Mouse (Mus musculus): Measurements from ENCODE around the gene Gm26897. TPM values are rescaled to one million over a fixed set of nuclear protein-coding genes. Genes with fewer than 3 reads are reported as not detected.

The Gm26897 gene
- polyA plus RNA-seq, 1 experiment from 2014 or later: not detected

DNA sequence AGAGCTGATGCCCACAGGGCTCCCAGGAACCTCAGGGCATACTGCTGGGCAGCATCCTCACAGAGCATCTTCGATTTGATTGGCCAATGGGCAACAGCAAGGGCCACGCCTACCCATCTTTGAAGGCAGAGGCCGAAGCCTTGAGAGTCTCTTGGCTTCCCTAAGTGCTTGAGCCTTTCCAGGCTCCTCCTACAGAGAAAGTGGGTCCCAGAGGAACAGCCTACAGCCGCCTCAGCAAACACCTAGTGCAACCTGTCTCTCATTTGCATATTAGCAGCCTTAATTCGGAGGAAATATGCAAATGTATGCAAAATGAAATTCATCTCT, 39.6 kb downstream of the Gm26897 start:
- WGBS: 59% methylated on average over 5 of the region's 5 CpGs
- Histone ChIP-seq H3K36me3 (ENCODE audit: control insufficient read depth, insufficient read depth, low read length) (no peaks in the 10 kb centered on the region), H3K4me2 (ENCODE audit: low read depth, severe bottlenecking) (no peak overlapping the region), H3K27me3 (ENCODE audit: control insufficient read depth, insufficient read depth, low read length) (no peaks in the 10 kb centered on the region), H3K4me1 (ENCODE audit: control insufficient read depth, insufficient read depth, low read length) (peaks cover 20% of the 10 kb centered on the region), H3K9ac (ENCODE audit: low read length) (no peak overlapping the region), H3K4me3 (ENCODE audit: low read depth, low read length) (no peak overlapping the region), H3K27ac (replicated peaks; ENCODE audit: low read depth, low read length) (no peak overlapping the region), H3K9me3 (ENCODE audit: control insufficient read depth, low read length) (no peaks in the 10 kb centered on the region)
- no peak for ATAC-seq (ENCODE audit: insufficient number of reproducible peaks, low FRiP score, low TSS enrichment, low read depth)
- no peak for DNase-seq (ENCODE audit: low spot score)

- WGBS: 90% methylated on average over 6 of the region's 6 CpGs
- ATAC-seq (ENCODE audit: insufficient number of reproducible peaks, low FRiP score, low TSS enrichment, low read depth): no peak
Measured at GRCm38 (mm10) chr5:111776246-111776645, 42.5 kb downstream of the Gm26897 start.

DNA sequence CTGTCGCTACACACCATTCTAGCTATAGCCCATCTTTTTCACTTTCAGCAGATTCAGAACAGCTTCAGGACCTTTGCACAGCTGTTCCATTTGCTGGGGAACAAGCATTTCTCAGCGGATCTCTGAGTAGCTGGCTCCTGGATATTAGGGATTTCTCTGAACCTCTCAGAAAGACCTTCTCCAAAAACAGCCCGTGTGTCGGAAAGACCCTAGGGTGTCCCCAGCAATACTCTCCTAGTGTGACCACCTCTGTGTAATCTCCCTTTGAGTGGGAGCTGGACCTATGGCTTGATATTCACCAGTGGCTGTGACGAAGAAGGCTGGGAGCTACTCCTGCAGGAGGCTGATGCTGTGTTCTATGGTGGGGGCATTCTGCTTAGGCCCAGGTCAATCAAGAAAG, 44.4 kb downstream of the Gm26897 start:
- WGBS: 77% methylated on average over 5 of the region's 5 CpGs

More at GRCm38 (mm10) chr5:111776246-111776645, 42.5 kb downstream of the Gm26897 start:
- Histone ChIP-seq H3K9me3 (ENCODE audit: control insufficient read depth, low read length) (no peaks in the 10 kb centered on the region), H3K4me1 (ENCODE audit: control insufficient read depth, insufficient read depth, low read length) (peaks cover 6% of the 10 kb centered on the region), H3K4me3 (ENCODE audit: low read depth, low read length) (no peak overlapping the region), H3K4me2 (ENCODE audit: low read depth, severe bottlenecking) (no peak overlapping the region), H3K36me3 (ENCODE audit: control insufficient read depth, insufficient read depth, low read length) (no peaks in the 10 kb centered on the region), H3K27ac (replicated peaks; ENCODE audit: low read depth, low read length) (no peak overlapping the region), H3K9ac (ENCODE audit: low read length) (no peak overlapping the region), H3K27me3 (ENCODE audit: control insufficient read depth, insufficient read depth, low read length) (no peaks in the 10 kb centered on the region)
- DNase-seq (ENCODE audit: low spot score): no peak

DNA sequence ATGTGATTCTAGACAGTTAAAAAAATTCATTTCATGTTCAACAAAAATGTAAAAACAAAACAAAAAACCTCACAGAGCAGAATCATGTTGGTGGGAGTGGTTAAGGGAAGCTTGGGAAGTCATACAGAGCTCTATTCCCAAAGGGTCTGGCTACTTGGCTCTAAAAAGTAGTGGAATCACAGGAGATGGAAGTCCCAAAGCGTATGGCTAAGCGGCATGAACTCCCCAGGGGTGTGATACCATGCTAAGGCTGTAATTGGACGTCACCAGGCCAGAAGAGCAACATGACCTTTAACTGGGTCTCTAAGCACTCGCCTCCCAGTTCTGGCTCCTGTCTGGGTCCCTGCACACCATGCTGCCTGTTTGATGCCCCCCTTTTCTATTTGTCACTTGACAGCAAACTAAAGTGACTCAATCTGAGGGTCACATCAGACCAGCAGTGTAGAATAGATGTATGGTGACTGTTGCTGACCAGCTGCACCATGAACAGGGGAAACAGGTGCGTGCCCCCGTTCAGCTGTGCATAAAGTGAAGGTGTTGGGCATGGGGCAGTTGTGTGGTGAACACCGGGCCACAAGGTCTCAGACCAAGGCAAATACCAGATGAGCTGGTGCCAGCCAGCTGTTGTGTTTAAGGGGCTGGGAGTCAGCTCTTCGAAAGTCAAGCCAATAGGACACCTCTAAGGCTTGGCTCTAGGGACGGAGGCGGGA, 46.2 kb downstream of the Gm26897 start:
- Histone ChIP-seq H3K4me2 (ENCODE audit: low read depth, severe bottlenecking) (no peak overlapping the region), H3K9ac (ENCODE audit: low read length) (no peak overlapping the region), H3K27me3 (ENCODE audit: control insufficient read depth, insufficient read depth, low read length) (no peaks in the 10 kb centered on the region), H3K4me3 (ENCODE audit: low read depth, low read length) (no peak overlapping the region), H3K27ac (replicated peaks; ENCODE audit: low read depth, low read length) (no peak overlapping the region), H3K9me3 (ENCODE audit: control insufficient read depth, low read length) (no peaks in the 10 kb centered on the region), H3K36me3 (ENCODE audit: control insufficient read depth, insufficient read depth, low read length) (no peaks in the 10 kb centered on the region), H3K4me1 (ENCODE audit: control insufficient read depth, insufficient read depth, low read length) (no peaks in the 10 kb centered on the region)
- 82% methylated on average over 10 of the region's 10 CpGs for WGBS
- ATAC-seq (ENCODE audit: insufficient number of reproducible peaks, low FRiP score, low TSS enrichment, low read depth) (no peak), DNase-seq (ENCODE audit: low spot score) (no peak)

More for the DNA sequence above, 44.4 kb downstream of the Gm26897 start:
- H3K4me3 ChIP-seq (ENCODE audit: low read depth, low read length): no peak overlapping the region
- ATAC-seq (ENCODE audit: insufficient number of reproducible peaks, low FRiP score, low TSS enrichment, low read depth) (no peak), DNase-seq (ENCODE audit: low spot score) (no peak)
- H3K9me3 ChIP-seq (ENCODE audit: control insufficient read depth, low read length): no peaks in the 10 kb centered on the region
- no peak overlapping the region for H3K4me2 ChIP-seq (ENCODE audit: low read depth, severe bottlenecking)
- H3K4me1 ChIP-seq (ENCODE audit: control insufficient read depth, insufficient read depth, low read length): no peaks in the 10 kb centered on the region
- no peak overlapping the region for H3K9ac ChIP-seq (ENCODE audit: low read length)
- no peak overlapping the region for H3K27ac ChIP-seq (replicated peaks; ENCODE audit: low read depth, low read length)
- no peaks in the 10 kb centered on the region for H3K36me3 ChIP-seq (ENCODE audit: control insufficient read depth, insufficient read depth, low read length)
- no peaks in the 10 kb centered on the region for H3K27me3 ChIP-seq (ENCODE audit: control insufficient read depth, insufficient read depth, low read length)

Data from limb, embryonic 11.5 days (tissue).